Mouse (Mus musculus) spleen, postnatal 36 days (tissue): ENCODE results near the gene Whamm.

ENCODE experiments used
- DNase-seq, 2 experiments: peaks; one replicate each; pipeline ENCODE4 v3.0.0; 2022; ENCODE audit warnings: low spot score in 2 of 2, mixed read lengths in 1 of 2

Whamm gene

DNA sequence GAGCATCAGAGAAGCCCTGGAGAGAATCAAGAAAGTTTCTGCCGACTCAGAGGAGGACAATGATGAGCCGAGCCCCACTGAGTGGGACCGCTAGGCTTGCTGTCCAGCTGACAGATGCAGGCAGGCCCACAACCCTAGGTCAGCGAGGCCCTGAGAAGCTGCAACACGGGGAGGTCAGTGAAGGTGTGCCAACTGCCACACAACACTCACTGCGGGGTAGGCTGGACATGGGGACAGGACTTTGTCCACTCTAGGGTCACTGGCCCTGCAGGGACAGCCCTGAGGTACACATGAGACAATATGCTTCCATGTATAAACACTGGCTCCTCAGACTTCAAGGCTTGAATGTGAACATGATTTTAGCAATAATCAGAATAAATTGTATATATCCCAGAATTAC, 25.0 kb downstream of the Whamm start:
- DNase-seq, result no peak

DNA sequence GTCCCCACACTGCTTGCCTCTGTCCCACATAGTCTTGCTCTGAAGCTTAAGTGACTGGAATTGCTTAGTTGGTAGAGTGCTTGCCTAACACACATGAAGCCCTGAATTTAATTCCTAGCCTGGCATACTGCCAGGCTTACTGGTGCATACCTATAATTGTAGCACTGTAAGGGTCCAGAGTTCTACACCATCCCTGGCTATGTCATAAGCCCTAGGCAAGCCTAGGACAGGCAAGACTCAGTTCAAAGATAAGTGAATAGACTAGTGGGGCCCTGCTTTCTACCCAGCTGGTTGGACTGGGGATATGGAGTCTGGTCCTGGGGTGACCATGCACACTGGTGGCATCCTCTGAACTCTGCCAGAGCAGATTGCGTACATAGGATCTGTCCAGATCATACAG, 26.6 kb downstream of the Whamm start:
- DNase-seq, result no peak

- DNase-seq, result no peak
These were observed 28.6 kb downstream of the Whamm start for GRCm38 (mm10) chr7:81599379-81600280.

DNA sequence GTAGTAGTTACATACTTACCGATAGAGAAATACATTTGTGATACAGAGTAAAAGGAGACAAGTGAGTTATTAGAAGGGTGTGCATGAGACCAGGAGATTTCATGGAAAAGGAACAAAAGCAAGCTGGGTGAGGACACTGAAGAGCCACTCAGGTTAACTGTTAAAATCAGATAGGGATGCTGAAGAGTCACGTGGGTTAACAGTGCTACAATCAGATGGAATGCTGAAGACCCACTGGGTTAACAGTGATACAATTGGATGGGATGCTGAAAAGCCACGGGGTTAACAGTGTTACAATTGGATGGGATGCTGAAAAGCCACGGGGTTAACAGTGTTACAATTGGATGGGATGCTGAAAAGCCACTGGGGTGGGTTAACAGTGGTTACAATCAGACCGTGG, 33.9 kb downstream of the Whamm start:
- DNase-seq, result no peak

DNA sequence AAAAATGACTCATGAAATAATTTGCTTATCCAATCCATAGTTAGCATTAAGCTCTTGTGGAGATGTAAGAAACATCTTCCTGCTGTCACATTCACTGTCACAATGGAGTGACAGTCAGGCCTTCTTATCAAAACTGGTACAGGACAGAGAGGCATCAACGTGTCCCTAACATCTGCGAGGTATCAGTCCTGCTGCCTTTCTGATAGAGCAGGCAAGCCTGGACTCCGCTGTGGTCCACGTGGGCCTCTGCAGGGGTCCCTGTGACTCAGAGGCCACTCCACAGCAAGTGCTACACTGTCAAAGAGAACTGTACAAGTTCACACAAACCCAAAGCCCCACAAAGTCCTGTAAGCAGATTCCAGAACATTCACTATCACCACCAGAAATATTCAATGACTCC, 34.4 kb downstream of the Whamm start:
- DNase-seq, result no peak

DNA sequence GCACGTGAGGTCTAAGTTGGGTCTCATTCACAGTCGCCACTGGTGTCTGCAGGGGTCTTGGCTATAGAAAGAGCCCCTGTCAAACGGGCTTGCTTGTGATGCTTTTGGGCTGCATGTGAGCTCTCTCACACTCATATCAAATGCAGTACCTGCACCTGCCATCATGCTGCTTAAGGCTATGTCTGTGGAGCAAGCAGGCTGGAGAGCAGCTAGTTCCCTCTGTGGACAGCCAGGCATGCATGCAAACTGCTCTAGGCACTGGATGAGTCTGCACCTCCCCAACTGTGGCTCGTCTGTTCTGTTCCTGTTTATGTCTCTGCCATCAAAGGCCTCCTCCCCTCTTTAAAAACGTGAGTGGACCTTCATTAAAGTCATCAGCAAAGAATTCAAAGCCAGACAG, 35.4 kb downstream of the Whamm start:
- no peak for DNase-seq

DNA sequence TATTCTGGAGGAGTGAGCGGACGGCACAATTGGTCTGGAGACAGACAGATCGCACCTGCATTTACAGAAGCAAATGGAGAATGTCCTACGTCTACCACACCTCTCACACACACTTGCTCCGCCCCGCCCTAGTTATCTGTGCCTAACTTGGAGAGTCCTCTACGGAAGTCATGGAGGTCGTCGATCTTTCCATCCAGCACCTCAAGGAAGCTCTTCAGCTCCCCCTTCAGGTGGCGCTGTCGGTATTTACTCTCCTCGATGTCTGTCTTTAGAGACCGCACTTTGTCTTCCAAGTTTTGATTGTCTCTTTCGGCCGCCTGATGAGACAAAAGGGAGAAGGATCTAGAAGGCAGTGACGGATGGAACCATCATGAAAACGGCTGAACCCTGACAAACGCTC, 39.1 kb downstream of the Whamm start:
- DNase-seq, result peak in 1 of 2 experiments; percentile 19

GRCm38 (mm10) chr7:81612856-81613635, 42.0 kb downstream of the Whamm start:
- no peak for DNase-seq

- no peak for DNase-seq
These were observed 44.0 kb downstream of the Whamm start for GRCm38 (mm10) chr7:81615031-81615430.

DNA sequence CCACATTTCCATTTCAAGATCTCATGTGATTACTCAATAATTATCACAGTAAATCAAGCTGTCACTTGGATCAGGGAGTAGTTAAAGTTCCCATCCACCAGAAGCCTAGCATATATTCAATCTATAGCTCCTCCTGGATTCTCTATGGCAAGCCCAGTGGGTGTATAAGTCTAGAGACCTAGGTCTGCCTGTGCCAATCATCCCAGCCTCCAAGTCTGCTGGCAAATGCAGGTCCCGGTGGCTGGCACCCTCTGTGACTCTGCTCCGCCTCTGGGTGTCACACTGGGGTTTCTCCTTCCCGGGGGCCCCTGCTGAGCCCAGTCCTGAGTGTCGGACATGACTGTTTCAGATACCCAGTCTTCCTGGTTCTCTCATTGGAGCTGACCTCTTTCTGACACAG, 51.7 kb downstream of the Whamm start:
- no peak for DNase-seq

DNA sequence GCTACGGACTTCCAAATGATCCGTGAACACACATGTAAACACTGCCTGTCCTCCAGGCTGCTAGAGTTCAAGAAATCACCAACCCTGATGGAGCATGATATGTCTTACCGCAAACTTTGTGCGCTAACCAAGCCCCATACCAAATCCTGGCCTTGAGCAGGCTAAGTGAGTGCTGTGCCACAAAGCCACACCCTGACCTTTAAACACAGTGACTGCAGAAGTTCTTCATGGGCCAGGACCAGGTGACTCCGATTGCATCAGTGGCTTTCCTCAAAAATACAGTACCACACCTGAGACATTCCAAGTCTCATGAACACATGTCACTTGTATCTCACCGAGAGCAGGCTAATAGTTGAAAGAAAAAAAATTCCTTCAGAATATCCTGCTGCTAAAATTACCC, 52.7 kb downstream of the Whamm start:
- DNase-seq, result no peak

GRCm38 (mm10) chr7:81626460-81626859, 55.4 kb downstream of the Whamm start:
- DNase-seq, result no peak

DNA sequence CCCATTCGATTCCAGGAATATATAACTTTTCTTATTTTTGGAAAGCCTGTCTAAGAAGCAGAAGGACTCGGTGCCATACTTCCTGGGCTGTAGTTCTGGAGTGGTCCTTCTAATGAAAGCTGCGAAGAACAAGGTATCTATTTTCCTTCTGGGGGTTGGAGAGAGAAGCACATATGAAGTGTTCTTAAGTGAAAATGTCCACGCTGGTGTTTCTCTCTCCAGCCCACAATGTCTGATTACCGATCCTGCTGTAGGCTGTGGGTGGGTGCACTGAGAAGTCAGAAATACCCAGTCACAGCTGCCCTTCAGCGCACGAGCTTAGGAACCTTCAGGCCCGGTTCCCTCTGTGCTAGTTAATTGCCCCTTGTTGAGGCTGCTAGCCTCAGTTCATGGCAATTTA, 60.2 kb downstream of the Whamm start:
- DNase-seq, result no peak

DNA sequence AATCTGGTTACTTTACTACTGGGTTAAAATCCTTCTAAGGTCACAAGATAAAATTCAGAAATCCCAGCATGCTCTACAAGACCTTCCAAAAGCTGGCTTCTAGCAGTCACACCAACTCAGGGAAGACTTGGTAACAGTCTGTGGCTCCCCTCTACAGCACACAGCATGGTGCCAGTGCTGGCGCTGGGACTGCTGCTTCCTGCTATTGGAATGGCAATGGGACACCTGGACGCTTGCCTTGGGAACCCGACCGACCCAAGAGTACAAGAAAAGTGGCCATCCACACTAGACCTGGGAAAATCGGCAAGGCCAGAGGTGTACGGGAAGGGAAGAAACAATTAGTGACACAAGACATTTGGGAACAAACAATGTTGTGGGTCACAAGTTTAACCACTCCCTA, 61.5 kb downstream of the Whamm start:
- DNase-seq, result no peak

DNA sequence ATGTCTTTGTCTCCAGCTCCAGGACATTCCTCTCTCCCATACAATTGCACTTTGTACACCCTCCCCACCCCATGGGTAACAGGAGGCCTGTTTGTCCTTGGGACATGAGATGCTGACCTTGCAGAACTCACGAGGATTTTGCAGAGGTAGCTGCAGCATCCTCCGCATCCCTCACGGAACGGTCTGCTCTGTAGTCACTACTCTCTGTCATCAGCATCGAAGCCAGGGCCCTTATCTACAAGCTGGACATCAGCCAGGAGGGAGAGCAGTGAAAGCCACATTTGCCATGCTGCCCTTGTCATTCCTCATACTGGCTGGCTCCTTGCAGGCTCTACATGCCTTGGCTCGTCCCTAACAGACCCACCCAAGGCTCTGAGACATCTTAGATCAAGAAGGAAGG, 70.0 kb downstream of the Whamm start:
- DNase-seq, result no peak

- no peak for DNase-seq
These were observed 73.6 kb downstream of the Whamm start for GRCm38 (mm10) chr7:81644551-81645235.
